Mouse (Mus musculus) hindbrain, embryonic 12.5 days (tissue): ENCODE data around the gene Casr. TPM values are rescaled to one million over a fixed set of nuclear protein-coding genes. Genes with fewer than 3 reads are reported as not detected.

Experiments used
- ATAC-seq: fragments of 200-750 bp; cut with Nextera tagmentation; 2 replicates; pipeline ENCODE4 v1.8.0; 2017; ENCODE audit warnings: moderate TSS enrichment; ENCODE audit not compliant: low FRiP score
- H3K27ac ChIP-seq: fragments of 300-500 bp; sonication (generic); 2 replicates; pipeline ENCODE4 v1.5.1; 2016; ENCODE audit warnings: mild to moderate bottlenecking
- H3K27me3 ChIP-seq: fragments of 300-500 bp; sonication (generic); 2 replicates; pipeline ENCODE4 v1.6.1; 2016; ENCODE audit warnings: mild to moderate bottlenecking
- H3K36me3 ChIP-seq: fragments of 300-500 bp; sonication (generic); 2 replicates; pipeline ENCODE4 v1.6.1; 2016; ENCODE audit warnings: mild to moderate bottlenecking
- H3K4me1 ChIP-seq: fragments of 300-500 bp; sonication (generic); 2 replicates; pipeline ENCODE4 v1.6.1; 2016
- H3K4me2 ChIP-seq: fragments of 300-500 bp; sonication (generic); replicated peaks from 2 replicates; pipeline ENCODE4 v1.6.1; 2016; ENCODE audit warnings: mild to moderate bottlenecking
- H3K4me3 ChIP-seq: fragments of 300-500 bp; sonication (generic); 2 replicates; pipeline ENCODE4 v1.5.1; 2016; ENCODE audit warnings: mild to moderate bottlenecking
- H3K9ac ChIP-seq: fragments of 300-500 bp; sonication (generic); 2 replicates; pipeline ENCODE4 v1.6.1; 2016; ENCODE audit warnings: mild to moderate bottlenecking, moderate library complexity
- H3K9me3 ChIP-seq: fragments of 300-500 bp; sonication (generic); replicated peaks from 2 replicates; pipeline ENCODE4 v1.6.1; 2016; ENCODE audit warnings: mild to moderate bottlenecking
- WGBS: fragments of 180-500 bp; shearing (Covaris S2); methylation state at CpG from one replicate; pipeline ENCODE4 v1.1.7; 2016; 5-methylcytosine and 5-hydroxymethylcytosine counted together
- polyA plus RNA-seq: library from polyadenylated mRNA; unstranded; fragments of >200 nt; fragmentation: Nextera tagmentation; extraction: Ambion mirVana; gene quantifications from 2 replicates; pipeline ENCODE4 v1.2.1, GENCODE M21; 2016

Casr gene
- polyA plus RNA-seq, 1 experiment from 2014 or later, result 0.06 TPM

- no peak for ATAC-seq
- Histone ChIP-seq H3K4me3 (no peak overlapping the region), H3K4me2 (no peak overlapping the region), H3K36me3 (no peaks in the 10 kb centered on the region), H3K9ac (no peak overlapping the region), H3K4me1 (no peaks in the 10 kb centered on the region), H3K9me3 (no peaks in the 10 kb centered on the region), H3K27ac (no peak overlapping the region), H3K27me3 (no peaks in the 10 kb centered on the region; the same call in 1 of the 2 replicates)
- 95% methylated on average over 2 of the region's 2 CpGs for WGBS
Measured at GRCm38 (mm10) chr16:36467936-36468335, 94.0 kb downstream of the Casr start.

DNA sequence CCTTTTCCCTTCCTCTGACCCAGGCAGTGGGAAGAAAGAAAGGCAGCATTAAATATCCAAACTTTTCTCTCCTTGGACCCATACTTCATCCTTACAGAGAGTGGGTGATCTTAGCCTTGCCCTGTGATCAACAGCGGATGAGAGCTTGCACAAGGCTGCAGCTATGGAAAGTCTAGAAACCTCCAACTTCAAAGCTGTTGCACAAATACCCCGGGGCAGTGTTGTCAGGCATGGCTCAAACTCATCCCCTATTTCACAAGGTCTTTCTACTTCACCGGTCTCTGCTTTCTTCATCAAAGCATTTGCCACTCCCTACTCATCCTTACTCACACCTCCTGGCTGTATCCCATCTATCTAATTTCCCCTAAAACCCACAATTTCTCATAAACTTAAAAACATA is 96.5 kb downstream of the Casr start:
- ATAC-seq, result no peak
- 87% methylated on average over 3 of the region's 3 CpGs for WGBS

GRCm38 (mm10) chr16:36464076-36464475 is 97.9 kb downstream of the Casr start:
- Histone ChIP-seq H3K4me3 (no peak overlapping the region), H3K27me3 (no peaks in the 10 kb centered on the region), H3K4me2 (no peak overlapping the region), H3K9me3 (no peaks in the 10 kb centered on the region), H3K36me3 (no peaks in the 10 kb centered on the region), H3K4me1 (no peaks in the 10 kb centered on the region), H3K9ac (no peak overlapping the region), H3K27ac (no peak overlapping the region)
- no peak for ATAC-seq
- WGBS, result 90% methylated on average over 4 of the region's 4 CpGs

More for the DNA sequence above, 96.5 kb downstream of the Casr start:
- Histone ChIP-seq H3K4me3 (no peak overlapping the region), H3K9ac (no peak overlapping the region), H3K9me3 (no peaks in the 10 kb centered on the region), H3K27ac (no peak overlapping the region), H3K4me2 (no peak overlapping the region), H3K36me3 (no peaks in the 10 kb centered on the region), H3K4me1 (no peaks in the 10 kb centered on the region), H3K27me3 (no peaks in the 10 kb centered on the region)

DNA sequence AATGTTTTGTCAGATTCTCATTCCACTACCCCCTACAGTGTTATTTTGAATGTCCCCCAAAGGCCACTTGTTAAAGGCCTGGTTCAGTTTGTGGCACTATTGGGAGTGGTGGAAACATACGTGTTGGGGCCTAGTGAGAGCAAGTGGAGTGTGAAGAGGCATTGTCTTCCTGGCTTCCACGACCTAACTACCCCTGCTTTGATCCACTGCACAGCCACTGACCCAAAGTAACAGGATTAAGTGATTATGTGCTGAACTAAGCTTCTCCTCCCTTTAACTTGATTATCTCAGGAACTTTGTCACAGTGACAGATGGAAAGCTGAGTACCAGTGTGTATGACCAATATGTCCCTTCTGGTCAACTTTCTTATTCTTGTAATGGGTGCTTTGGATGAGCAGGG is 101.5 kb downstream of the Casr start:
- H3K27me3 ChIP-seq, result no peaks in the 10 kb centered on the region
- no peak for ATAC-seq
- no peak overlapping the region for H3K9ac ChIP-seq
- no peak overlapping the region for H3K4me3 ChIP-seq
- WGBS, result 27% methylated on average over 2 of the region's 2 CpGs
- H3K36me3 ChIP-seq, result no peaks in the 10 kb centered on the region
- H3K27ac ChIP-seq, result no peak overlapping the region
- no peak overlapping the region for H3K4me2 ChIP-seq
- H3K4me1 ChIP-seq, result no peaks in the 10 kb centered on the region
- no peaks in the 10 kb centered on the region for H3K9me3 ChIP-seq

GRCm38 (mm10) chr16:36455342-36455802 is 106.6 kb downstream of the Casr start, which contains the start of gene Stfa3:
Stfa3 (minus strand) TSS chr16:36455392.
- Histone ChIP-seq H3K4me1 (no peaks in the 10 kb centered on the region), H3K27me3 (no peaks in the 10 kb centered on the region), H3K4me3 (no peak within 1 kb of the TSS), H3K4me2 (no peak within 1 kb of the TSS), H3K9ac (no peak within 1 kb of the TSS), H3K36me3 (no peaks in the 10 kb centered on the region), H3K27ac (no peak within 1 kb of the TSS), H3K9me3 (no peaks in the 10 kb centered on the region)
- ATAC-seq, result no peak
- 87% methylated on average over 4 of the region's 4 CpGs for WGBS

Other genes with a start within 250 kb of the Casr start
- not detected in 2 replicates for gene BC117090, start 227.8 kb downstream of the Casr start, polyA plus RNA-seq
- 5.0 and 6.4 TPM in 2 replicates for gene BC100530, start 194.4 kb downstream of the Casr start, polyA plus RNA-seq
- gene Stfa2, start 153.7 kb downstream of the Casr start, polyA plus RNA-seq, result 0.87 TPM in 1 of 2 replicates, not detected in the other
- 0.62 TPM in 1 of 2 replicates, not detected in the other for gene Stfa3, start 106.7 kb downstream of the Casr start, polyA plus RNA-seq
- gene Cd86, start 103.9 kb upstream of the Casr start, polyA plus RNA-seq, result 1.7 and 2.0 TPM in 2 replicates
- gene Ildr1, start 131.8 kb upstream of the Casr start, polyA plus RNA-seq, result 0.53 and 1.3 TPM in 2 replicates
- gene Slc15a2, start 222.8 kb upstream of the Casr start, polyA plus RNA-seq, result 3.0 and 6.6 TPM in 2 replicates